Mouse (Mus musculus) adrenal gland, postnatal 25 days (tissue): ENCODE results near the gene Gcnt3. TPM values are rescaled to one million over a fixed set of nuclear protein-coding genes. Genes with fewer than 3 reads are reported as not detected.

Experiments
- DNase-seq: peaks from one replicate; pipeline ENCODE4 v3.0.0; 2021; ENCODE audit warnings: mixed read lengths
- long read RNA-seq: library from polyadenylated mRNA; stranded (forward); transcript quantifications from one replicate; pipeline ENCODE4 v2.0.0, GENCODE M21; 2021
- total RNA-seq: library from RNA; stranded (reverse); gene quantifications from 2 replicates; pipeline ENCODE4 v1.2.3, GENCODE M21; 2021

Gcnt3 gene
- total RNA-seq, result not detected in 2 replicates
- long read RNA-seq, result 0 reads

DNA sequence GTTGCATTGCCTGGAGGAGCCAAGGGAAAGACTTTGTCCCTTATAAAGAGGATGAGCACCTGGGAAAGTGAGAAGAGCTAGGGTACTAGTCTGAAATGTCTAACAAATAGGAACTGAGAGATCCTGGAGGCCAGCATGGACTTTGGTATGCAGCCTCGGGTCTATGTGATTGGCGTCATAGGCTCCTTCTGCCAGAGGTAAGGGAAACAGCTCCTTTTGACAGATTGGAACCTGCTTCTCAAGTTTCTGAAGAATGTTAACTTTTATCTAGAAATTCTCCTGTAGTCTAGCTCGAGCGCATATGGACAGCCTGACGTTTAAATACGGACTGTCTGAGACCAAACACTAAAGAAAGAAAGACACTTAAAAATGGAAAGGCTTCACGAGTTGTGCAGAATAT lies at the start of gene Gcnt3:
Gene Gcnt3, minus strand, starts transcription at position 101 of the 400 bp plus-strand sequence.
- no peak for DNase-seq

DNA sequence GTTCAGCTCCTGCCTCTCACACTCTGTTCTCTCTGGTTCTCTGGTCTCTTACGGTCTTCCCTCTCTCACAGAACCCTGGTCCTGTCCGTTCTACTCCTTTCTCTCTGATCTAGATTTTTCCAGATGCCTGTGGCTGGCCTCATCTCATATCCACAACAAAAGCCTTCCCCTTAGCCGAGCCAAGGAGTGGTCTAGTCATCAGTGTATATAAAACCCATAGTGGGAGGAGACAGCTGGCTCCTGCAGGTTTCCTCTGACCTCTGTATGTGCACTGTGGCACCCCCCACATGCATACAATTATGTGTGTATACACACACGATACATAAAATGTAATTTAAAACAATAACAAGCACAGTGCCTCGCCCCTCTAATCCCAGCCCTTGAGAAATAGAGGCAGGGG lies 49.5 kb upstream of the Gcnt3 start:
- DNase-seq, result no peak

DNA sequence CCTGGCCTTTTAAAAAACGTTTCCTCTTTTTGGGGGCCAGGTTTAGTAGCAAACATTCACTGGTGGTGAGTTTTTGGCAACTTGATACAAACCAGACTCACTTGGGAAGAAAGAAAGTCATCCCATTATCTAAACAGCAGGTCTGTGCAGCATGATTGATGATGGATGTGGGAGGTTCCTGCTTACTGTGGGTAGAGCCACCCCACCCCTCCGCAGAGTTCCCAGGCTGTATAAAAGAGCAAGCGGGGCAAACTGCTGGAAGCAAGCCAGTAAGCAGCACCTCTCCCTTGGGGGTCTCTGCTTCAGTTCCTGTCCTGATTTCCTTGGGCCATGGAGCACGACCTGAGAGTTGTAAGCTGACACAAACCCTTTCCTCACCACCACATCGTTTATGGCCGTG lies 48.2 kb upstream of the Gcnt3 start:
- DNase-seq, result no peak

DNA sequence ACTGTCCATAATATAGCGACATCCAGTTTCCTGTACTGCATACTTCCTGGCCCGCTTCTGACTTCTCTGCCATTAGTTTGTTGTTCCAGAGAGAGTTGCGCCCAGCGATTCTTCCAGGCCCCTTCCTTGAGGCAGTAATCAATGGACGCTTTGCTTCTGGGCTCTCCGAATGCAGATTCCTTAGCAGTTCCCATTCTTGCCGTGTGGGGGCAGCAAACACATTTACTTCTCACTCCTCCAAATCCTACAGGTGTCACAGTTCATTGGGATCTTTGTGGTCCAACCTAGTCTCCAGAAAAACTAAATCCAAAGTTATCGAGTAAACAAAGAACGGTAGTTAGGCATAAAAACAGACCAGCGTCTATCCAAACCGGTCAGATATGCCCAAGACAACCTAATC lies 46.2 kb upstream of the Gcnt3 start:
- DNase-seq, result peak; percentile 53

DNA sequence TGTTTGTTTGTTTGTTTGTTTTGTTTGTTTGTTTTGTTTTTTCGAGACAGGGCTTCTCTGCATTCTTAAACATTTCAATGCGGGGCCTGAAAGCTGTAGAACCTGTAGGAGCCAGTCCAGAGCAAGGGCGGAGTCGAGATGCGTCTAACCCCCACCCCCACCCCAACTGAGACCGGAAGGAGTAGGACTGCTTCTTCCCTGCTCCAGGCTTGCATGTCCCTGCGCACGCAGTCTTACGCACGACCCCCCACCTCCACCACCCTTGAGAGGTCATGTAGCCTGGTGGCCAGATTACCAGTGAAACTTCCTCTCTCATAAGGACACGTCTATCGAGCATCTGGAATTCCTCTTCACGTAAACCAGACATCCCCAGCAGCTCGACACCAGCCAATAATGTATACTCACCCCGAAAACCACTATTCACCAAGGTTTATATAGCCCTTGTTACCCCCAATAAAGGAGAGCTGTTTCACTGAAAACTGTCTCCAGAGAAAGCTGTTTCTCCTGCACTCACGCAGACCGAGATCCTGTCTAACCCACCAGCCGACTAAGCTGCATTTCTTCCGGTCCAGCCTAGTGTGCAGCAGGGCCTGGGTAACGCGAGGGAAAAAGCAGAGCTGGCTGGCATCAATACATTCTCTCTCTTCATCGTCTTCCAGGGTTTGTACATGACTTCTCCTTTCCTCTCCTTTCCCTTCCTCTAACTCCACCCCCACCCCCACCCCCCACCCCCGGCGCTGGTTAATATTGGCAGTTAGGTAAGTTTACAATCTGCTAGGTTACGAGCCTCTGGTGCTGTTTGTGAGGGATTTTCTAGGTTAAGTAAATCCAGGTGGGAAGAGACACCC lies 44.7 kb upstream of the Gcnt3 start:
- DNase-seq, result no peak

DNA sequence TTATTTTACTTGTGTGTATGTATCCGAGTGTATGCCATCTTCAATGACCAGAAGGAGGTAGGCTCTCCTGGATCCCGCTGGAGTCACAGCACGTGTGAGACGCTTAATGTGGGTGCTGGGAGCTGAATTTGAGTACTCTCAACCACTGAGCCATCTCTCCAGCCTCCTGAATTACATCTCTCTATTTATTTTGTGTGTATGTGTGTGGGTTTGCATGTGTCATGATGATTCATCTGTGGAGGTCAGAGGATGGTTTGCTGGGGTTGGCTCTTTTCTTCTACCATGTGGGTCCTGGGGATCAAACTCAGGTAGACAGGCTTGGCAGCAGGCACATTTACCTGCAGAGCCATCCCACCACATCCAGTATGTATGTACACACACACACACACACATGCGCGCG lies 43.9 kb upstream of the Gcnt3 start:
- DNase-seq, result no peak

DNA sequence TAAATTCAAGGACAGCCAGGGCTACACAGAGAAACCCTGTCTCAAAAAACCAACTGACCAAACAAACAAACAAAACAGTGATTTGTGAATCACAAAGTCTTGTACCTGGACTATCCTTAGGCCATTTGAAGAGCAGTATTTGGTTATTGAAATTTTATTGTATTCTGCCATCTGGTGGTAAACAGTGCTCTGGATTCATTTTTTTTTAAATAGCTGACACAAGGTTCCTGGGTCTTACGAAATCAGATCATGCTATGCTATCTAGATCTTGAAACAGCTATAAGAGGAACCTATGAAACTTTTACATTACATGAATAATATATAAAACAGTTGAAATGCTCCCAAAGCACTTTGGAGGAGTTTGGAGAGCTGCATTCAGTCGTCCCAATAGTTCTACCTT lies 43.1 kb upstream of the Gcnt3 start:
- no peak for DNase-seq

DNA sequence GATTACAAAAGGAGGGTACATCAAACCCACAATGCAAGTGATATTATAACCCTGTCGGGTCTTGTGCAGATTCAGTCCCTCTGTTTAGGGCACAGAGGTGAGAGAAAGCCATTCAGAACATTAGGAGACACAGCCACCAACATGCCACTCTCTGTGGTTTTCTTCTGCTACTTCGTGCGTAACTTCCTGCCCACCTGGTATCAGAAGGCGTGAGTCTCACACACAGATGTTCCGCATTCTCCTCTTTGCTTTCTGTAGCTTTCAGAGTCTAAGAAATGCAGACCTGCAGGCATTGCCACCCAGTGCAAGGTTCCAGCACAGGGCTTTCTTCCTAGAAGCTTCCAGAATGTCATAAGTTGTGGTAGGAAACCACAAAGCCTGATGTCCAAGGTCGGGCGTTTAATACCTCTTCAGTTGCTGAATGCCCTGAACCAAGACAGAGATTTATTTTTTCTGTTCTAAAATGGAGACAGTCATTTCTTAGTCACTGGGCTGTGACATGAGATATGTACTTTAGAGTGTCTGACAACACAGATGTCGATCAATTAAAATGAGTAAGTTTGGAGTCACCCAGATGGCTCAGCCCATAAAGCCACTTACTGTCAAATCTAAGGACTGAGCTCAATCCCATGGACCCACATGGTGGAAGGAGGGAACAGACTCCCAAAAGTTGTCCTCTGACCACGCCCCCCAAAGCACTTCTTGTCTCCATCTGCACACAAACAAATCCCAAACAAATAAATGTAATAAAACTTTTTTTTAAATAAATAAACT lies 42.3 kb upstream of the Gcnt3 start:
- no peak for DNase-seq

DNA sequence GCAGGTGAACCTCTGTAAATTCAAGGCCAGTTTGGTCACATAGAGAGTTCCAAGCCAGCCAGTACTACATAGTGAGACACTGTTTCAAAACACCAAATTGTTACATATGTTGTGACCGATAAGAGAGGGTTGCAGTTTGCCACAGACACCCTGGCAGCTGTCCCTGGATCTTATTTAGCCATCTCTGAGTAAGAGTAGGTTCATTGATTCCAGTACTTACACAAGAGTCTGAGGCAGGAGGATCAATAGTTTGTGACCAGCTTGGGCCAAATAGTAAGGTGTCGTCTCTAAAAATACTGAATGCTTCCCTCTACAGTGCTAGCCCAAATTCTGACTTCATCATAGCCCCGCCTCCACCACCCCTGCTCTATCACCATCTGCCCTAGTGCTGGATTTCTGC lies 40.1 kb upstream of the Gcnt3 start:
- DNase-seq, result no peak

DNA sequence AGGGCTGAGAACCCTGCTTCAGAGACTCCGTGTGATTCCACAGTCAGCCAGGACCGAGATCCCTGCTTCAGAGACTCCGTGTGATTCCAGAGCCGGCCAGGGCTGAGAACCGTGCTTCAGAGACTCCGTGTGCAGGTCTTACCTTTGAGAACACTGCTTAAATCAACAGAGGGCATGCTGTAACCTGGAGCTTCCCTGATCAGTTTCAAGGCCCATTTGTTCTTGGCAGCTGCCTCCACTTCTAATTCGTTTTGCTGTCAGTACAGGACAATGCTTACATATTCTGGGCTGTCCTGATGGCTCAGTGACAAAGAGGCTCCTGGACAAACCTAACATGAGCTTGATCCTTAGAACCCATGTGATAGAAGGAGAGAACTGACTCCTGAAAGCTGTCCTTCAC lies 39.3 kb upstream of the Gcnt3 start:
- no peak for DNase-seq

DNA sequence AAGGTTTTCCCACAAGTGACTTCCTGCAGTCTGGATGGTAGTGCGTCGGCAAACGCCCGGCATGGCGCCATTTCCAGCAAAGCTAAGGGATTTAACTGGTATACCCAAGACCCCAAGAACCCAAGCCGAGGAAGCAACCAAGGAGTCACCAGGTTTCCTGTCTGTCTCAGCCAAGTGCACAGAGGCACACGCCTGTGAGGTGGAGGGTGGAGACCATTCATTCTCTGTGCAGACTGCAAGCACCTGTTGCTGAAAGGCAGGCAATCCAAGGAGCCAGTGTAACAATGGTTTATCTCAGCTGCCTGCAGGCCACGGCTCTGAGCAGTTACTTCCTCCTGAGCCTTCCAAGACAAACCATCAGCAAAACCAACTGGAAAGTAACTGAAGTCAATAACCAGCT lies 34.5 kb upstream of the Gcnt3 start:
- no peak for DNase-seq

DNA sequence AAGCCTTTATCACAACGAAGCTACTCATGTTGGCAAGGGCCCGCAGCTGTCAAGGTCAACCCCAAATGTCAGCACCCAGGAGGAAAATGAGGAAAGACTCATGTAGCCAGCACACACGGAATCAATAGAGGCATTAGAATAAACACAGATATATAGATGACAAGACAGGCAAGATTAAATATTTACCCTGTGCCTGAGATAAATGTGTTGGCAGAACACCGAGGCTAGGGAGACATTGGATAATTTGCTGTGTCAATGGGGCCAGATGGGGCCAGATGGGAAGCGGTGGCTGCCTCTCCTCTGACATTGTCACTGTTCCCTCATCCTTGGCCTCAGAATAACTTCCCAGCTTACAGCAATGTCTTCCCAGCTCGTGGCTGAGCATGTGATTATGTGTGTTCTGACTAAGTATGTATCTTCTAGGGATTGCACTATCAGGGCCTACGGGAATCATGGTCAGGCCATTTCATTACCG lies 32.1 kb upstream of the Gcnt3 start:
- peak; percentile 42 for DNase-seq

DNA sequence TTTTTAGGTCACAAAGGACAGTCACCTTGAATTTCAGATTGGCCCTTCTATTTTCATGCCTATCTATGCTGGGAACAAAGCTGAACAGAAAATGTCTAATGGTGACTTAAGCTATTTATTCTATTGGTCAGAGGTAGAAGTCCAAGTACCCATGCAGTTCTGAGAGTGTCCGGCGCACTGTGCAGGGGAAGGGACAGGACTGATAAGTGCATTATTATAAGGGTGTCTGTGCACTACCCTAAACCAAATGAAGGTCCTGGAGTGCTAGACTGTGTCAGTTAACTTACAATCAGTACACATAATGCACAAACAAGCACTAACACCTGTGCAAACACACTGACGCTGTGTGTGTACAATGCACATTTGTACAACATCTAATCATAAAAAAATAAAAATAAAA lies 29.6 kb upstream of the Gcnt3 start:
- no peak for DNase-seq

DNA sequence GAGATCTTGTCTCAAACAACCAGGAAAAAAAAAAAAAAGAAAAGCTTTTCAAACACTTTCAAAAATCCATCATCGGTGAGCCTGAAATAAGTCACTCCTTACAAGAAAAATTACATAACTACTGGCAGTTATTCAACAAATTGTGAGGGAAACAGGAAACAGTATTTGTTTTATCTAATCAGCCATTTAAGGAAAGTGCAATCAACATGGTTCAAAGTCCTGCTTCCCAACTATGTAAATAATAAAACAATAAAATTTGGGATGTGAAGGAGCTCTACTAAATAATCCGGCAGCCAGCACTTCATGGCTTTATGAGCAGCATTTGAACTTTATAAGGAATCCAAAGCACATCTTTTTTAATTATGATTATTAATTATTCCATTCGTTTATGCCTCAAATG lies 24.1 kb upstream of the Gcnt3 start:
- DNase-seq, result no peak

DNA sequence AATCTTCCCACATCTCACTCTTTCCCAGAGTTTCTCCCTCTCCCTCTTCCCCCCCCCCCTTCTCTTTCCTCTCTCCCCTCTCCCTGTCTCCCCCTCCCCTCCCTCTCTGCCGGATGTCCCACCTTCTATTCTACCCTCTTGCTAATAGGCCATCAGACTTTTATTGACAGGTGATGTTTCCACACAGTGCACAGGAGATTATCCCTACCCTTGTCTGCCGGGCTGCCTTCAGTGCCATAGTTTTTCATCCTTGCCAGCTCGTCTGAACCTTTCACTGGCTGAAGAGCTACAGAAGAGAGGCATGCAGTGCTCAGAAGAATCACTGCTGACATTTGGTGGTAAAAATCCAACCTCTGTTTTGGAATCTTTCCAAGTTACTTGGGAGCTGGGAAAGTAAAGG lies 15.5 kb upstream of the Gcnt3 start:
- no peak for DNase-seq

DNA sequence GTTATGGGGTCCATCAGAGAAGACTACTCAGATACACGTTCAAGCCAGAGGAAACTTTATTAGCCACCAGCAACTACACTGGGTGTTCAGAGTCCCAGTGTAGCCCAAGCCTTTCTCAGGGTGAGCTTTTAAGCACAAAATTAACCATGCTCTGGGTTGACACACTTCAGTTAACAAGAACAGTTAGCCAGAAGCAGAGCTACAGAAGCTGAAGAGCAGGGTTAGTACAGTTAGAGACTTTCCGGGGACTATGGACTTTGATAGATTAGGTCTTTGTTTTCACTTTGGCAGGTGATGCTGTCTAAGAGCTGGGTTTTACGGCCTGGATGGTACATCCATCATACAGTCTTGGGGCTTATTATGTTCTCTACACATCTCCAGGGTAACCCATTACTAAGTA lies 14.8 kb upstream of the Gcnt3 start:
- no peak for DNase-seq

DNA sequence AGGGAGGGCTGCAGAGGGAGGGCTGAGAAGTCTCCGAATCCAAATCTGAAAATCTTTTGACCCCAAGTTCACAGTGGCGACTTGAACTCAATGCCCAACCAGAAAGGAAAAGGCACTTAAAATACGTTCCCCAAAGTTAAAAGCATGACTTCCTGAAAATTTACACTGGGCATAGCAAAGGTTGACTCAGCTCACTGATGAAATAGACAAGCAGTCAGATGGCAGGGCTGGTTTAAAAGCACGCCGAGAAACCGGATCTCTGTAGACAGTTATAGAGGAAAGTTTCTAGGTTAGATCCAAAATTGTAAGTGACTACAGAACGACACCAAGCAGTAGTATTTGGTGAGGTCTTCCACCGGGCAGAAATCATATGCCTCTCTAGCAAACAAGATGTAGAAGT lies 12.0 kb upstream of the Gcnt3 start:
- DNase-seq, result no peak

DNA sequence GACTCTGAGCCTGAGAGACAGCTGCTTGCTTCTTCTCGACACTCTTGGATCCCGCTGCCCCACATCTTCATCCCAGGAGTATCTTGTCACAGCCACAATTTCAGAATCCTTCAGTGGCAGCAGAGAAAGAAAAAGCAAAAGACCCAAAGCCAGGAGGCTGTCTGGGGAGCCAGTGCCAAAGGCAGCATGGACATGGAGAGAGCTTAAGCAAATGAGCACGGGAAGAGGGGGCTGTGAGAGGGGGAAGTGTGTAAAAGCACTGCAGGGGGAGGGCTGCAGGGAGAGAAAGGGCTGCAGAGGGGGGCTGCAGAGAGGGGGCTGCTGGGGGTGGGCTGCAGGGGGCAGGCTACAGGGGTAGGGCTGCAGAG lies 11.5 kb upstream of the Gcnt3 start:
- DNase-seq, result no peak

DNA sequence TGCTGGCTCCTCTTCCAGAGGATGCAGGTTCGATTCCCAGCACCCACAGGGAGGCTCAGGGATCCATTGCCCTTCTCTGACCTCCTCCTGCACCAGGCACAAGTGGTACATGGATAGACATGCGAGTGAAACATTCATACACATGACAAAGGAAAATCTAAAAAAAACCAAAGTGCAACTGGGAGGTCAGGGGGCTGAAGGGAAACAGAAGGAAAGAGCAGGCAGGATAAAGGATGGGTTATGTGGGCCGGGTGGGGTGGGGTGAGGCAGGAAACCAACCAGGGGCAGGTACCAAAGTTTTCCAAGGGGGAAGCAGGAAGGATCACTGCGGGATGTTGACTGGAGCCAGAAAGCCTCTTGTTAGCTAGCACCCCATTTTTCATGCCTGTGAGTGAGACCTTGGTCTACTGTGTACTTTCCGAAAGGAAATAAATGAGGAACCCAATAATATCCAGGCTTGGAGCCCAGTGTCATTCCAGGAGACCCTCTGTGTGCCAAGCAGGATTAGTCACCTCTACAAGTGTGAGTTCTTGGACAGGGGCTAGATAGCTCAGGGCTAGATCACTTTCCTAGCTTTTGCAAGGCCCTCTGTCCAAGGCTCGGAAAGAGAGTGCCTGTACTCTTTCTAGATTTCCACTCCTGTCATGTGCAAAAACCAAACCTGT lies 11.0 kb upstream of the Gcnt3 start:
- no peak for DNase-seq

DNA sequence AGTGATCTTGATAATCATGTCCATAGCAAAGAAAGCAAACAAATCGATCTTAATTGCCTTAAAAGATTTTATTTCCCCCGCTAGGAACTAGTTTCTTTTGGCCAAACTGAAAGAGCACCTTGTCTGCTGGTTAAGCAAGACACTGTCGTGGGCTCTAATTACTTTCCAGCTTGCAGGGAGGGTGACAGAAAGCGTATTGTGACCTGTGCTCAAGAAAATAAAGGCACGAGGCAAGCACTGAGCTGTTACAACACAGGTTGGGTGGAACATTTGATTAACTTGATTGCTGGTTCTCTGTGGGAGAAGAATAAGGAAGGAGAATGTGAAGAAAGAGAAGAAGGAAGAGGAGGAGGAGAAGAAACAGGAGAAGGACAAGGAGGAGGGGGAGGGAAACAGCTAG lies 10.4 kb upstream of the Gcnt3 start:
- DNase-seq, result no peak

DNA sequence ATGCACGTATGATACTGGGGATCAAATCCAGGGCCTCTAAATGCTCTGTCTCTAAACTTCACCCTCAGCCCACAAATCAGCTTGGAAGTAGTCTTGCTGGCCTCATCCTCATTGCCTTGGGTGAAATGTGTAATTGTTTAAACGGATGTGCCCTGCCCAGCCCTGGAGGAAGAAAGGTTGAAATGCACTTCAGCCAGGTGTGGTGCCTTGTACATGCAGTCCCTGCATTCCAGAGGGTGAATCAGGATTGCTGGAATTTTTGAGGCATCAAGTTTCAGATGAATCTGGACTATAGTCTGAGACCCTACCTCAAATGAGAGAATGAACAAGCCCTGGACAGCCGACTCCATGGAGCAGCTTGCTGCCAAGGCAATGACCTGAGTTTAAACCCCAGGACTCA lies 10.0 kb upstream of the Gcnt3 start:
- no peak for DNase-seq

DNA sequence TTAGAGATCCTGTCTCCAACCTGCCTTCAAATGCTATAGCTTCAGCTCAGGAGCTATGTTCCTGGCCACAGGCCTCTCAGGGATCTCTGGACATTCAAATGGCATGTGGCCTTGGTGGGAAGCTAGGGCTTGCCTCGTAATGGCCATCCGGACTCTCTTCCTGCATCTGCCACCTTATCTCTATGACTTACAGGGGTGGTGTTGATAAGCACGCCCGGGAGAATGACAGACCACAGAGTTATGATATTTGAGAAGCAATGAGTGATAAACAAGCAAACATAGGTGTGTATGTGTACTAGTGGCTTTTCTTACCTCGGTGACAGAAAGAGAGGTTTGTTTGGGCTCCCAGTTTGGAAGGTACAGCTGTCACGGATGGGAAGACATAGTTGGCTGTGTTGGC lies 8.4 kb upstream of the Gcnt3 start:
- no peak for DNase-seq

DNA sequence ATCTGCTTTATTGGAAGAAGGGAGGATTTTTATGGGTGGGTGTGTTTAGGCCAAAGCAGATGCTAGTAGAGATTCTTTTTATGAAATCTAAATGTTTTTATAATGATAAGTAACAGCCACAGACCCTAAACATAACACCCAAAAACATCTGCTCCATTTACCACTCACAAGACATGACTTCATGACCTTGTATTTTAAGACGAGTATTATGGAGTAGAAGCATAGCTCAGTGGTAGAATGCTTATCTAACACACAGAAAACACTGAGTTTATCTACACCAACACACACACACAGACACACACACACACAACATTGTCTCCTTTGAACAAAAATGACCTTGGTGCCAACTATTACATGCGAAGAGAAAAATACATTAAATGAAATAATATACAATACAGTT lies 7.0 kb upstream of the Gcnt3 start:
- DNase-seq, result no peak
